Mouse (Mus musculus) hindbrain, embryonic 11.5 days (tissue): Measurements from ENCODE around the gene Dpp6. TPM values are rescaled to one million over a fixed set of nuclear protein-coding genes. Genes with fewer than 3 reads are reported as not detected.

ENCODE experiments used
- ATAC-seq: fragments of 200-750 bp; cut with Nextera tagmentation; 2 replicates; pipeline ENCODE4 v1.8.0; 2017; ENCODE audit warnings: mild to moderate bottlenecking, moderate TSS enrichment, moderate library complexity; ENCODE audit not compliant: low FRiP score
- DNase-seq: peaks from one replicate; pipeline ENCODE4 v3.0.0-alpha.2; 2015; ENCODE audit warnings: low spot score
- H3K27ac ChIP-seq: fragments of 300-500 bp; sonication (generic); 2 replicates; pipeline ENCODE4 v1.5.1; 2014; ENCODE audit warnings: mild to moderate bottlenecking, low read depth, low read length
- H3K27me3 ChIP-seq: fragments of 300-500 bp; sonication (generic); 2 replicates; pipeline ENCODE4 v1.6.1; 2014; ENCODE audit warnings: mild to moderate bottlenecking, low read length, moderate library complexity, mixed read lengths; ENCODE audit not compliant: control insufficient read depth, insufficient read depth
- H3K36me3 ChIP-seq: fragments of 300-500 bp; sonication (generic); 2 replicates; pipeline ENCODE4 v1.6.1; 2014; ENCODE audit warnings: mild to moderate bottlenecking, low read length, moderate library complexity, mixed read lengths; ENCODE audit not compliant: control insufficient read depth, insufficient read depth
- H3K4me1 ChIP-seq: fragments of 300-500 bp; sonication (generic); replicated peaks from 2 replicates; pipeline ENCODE4 v1.6.1; 2014; ENCODE audit warnings: low read length, mixed read lengths; ENCODE audit not compliant: control insufficient read depth, insufficient read depth
- H3K4me2 ChIP-seq: fragments of 300-500 bp; sonication (generic); replicated peaks from 2 replicates; pipeline ENCODE4 v1.6.1; 2014; ENCODE audit warnings: mild to moderate bottlenecking, low read depth, low read length
- H3K4me3 ChIP-seq: fragments of 300-500 bp; sonication (generic); 2 replicates; pipeline ENCODE4 v1.5.1; 2014; ENCODE audit warnings: low read depth, low read length
- H3K9ac ChIP-seq: fragments of 300-500 bp; sonication (generic); 2 replicates; pipeline ENCODE4 v1.6.1; 2014; ENCODE audit warnings: low read depth, low read length
- H3K9me3 ChIP-seq: fragments of 300-500 bp; sonication (generic); 2 replicates; pipeline ENCODE4 v1.6.1; 2016; ENCODE audit warnings: low read length; ENCODE audit not compliant: control insufficient read depth
- WGBS: fragments of 180-500 bp; shearing (Covaris S2); extraction: QIAGEN DNeasy Blood & Tissue Kit; methylation state at CpG from one replicate; pipeline ENCODE4 v1.1.7; 2014; 5-methylcytosine and 5-hydroxymethylcytosine counted together
- polyA plus RNA-seq: library from polyadenylated mRNA; unstranded; fragments of >200 nt; fragmentation: Nextera tagmentation; extraction: Ambion mirVana; gene quantifications from 2 replicates; pipeline ENCODE4 v1.2.1, GENCODE M21; 2014

The Dpp6 gene
- polyA plus RNA-seq, 1 experiment from 2014 or later: 13.8 TPM

DNA sequence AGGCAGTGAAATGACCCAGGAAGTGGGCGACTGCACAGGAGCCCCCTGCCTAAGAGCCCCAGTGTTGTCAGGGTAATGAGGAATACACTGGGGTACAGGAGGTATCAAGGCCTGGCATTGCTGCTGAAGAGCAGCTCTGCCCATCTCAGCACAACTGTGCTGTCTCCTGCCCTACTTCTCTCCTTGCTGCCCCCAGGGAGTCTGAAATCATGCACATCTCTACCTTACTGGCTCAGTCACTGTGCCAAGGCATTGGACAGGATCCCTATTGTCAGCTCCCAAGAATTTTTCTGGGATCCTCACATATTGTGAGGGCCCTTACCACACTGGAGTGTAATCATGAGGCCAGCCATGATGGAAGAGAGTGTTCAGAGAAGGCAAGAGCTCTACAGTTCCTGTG, 914.4 kb downstream of the Dpp6 start:
- DNase-seq (no peak), ATAC-seq (no peak)
- WGBS: 67% methylated on average over 1 of the region's 1 CpGs
- Histone ChIP-seq H3K9ac (no peak overlapping the region), H3K4me3 (no peak overlapping the region), H3K9me3 (no peaks in the 10 kb centered on the region; the same call in 1 of the 2 replicates), H3K4me2 (no peak overlapping the region), H3K27me3 (no peaks in the 10 kb centered on the region), H3K4me1 (no peaks in the 10 kb centered on the region), H3K36me3 (no peaks in the 10 kb centered on the region), H3K27ac (no peak overlapping the region)

- DNase-seq: no peak
Measured at GRCm38 (mm10) chr5:27732288-27732868, 915.4 kb downstream of the Dpp6 start.

GRCm38 (mm10) chr5:27737168-27737567, 920.2 kb downstream of the Dpp6 start:
- H3K27ac ChIP-seq: no peak overlapping the region
- no peaks in the 10 kb centered on the region; the same call in 1 of the 2 replicates for H3K9me3 ChIP-seq
- ATAC-seq: no peak
- peak; percentile 71 for DNase-seq
- H3K4me3 ChIP-seq: no peak overlapping the region
- no peaks in the 10 kb centered on the region for H3K27me3 ChIP-seq
- no peak overlapping the region for H3K9ac ChIP-seq
- 17% methylated on average over 3 of the region's 3 CpGs for WGBS
- no peak overlapping the region for H3K4me2 ChIP-seq
- H3K36me3 ChIP-seq: no peaks in the 10 kb centered on the region
- H3K4me1 ChIP-seq: no peaks in the 10 kb centered on the region

More at GRCm38 (mm10) chr5:27732288-27732868, 915.4 kb downstream of the Dpp6 start:
- no peaks in the 10 kb centered on the region; the same call in 1 of the 2 replicates for H3K9me3 ChIP-seq
- no peaks in the 10 kb centered on the region for H3K4me1 ChIP-seq
- no peak overlapping the region for H3K27ac ChIP-seq
- H3K4me2 ChIP-seq: no peak overlapping the region
- H3K9ac ChIP-seq: no peak overlapping the region
- ATAC-seq: no peak
- 80% methylated on average over 5 of the region's 5 CpGs for WGBS
- H3K4me3 ChIP-seq: no peak overlapping the region
- no peaks in the 10 kb centered on the region for H3K36me3 ChIP-seq
- no peaks in the 10 kb centered on the region for H3K27me3 ChIP-seq

- Histone ChIP-seq H3K4me2 (no peak overlapping the region), H3K4me1 (no peaks in the 10 kb centered on the region), H3K27ac (no peak overlapping the region), H3K36me3 (0 out of 2 replicates have a peak, but pooled peaks cover 2% of the 10 kb centered on the region), H3K27me3 (no peaks in the 10 kb centered on the region), H3K4me3 (no peak overlapping the region), H3K9ac (no peak overlapping the region), H3K9me3 (no peaks in the 10 kb centered on the region; the same call in 1 of the 2 replicates)
- 89% methylated on average over 6 of the region's 6 CpGs for WGBS
- ATAC-seq (no peak), DNase-seq (no peak)
Measured at GRCm38 (mm10) chr5:27739216-27739615, 922.2 kb downstream of the Dpp6 start.

GRCm38 (mm10) chr5:27744944-27745343, 927.9 kb downstream of the Dpp6 start:
- WGBS: 96% methylated on average over 1 of the region's 1 CpGs
- no peak overlapping the region for H3K4me3 ChIP-seq
- ATAC-seq (no peak), DNase-seq (no peak)
- H3K4me2 ChIP-seq: no peak overlapping the region
- no peak overlapping the region for H3K27ac ChIP-seq
- H3K27me3 ChIP-seq: no peaks in the 10 kb centered on the region
- H3K9me3 ChIP-seq: no peaks in the 10 kb centered on the region
- no peaks in the 10 kb centered on the region for H3K4me1 ChIP-seq
- H3K9ac ChIP-seq: no peak overlapping the region
- peaks cover 10% of the 10 kb centered on the region for H3K36me3 ChIP-seq

DNA sequence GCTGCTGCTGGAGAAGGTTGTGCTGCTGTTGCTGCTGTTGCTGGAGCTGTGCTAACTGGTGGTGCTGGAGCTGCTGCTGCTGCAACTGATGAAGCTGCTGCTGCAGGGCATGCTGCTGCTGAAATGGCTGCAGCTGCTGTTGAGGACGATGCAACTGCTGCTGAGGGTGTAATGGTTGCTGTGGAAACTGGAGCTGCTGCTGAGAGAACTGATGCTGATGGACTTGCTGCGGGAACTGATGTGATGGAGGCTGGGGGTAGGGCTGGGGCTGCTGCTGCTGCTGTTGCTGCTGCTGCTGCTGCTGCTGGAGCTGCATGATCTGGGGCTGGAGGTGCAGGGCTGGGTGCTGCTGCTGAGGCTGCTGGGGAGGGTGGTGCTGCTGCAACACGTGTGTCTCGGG, 948.8 kb downstream of the Dpp6 start:
- H3K9ac ChIP-seq: no peak overlapping the region
- no peak overlapping the region for H3K4me2 ChIP-seq
- no peak overlapping the region for H3K27ac ChIP-seq
- no peaks in the 10 kb centered on the region for H3K4me1 ChIP-seq
- H3K36me3 ChIP-seq: peaks cover 18% of the 10 kb centered on the region; the same call in 1 of the 2 replicates
- H3K27me3 ChIP-seq: no peaks in the 10 kb centered on the region
- 75% methylated on average over 4 of the region's 4 CpGs for WGBS
- DNase-seq (no peak), ATAC-seq (no peak)
- no peak overlapping the region for H3K4me3 ChIP-seq
- H3K9me3 ChIP-seq: no peaks in the 10 kb centered on the region

DNA sequence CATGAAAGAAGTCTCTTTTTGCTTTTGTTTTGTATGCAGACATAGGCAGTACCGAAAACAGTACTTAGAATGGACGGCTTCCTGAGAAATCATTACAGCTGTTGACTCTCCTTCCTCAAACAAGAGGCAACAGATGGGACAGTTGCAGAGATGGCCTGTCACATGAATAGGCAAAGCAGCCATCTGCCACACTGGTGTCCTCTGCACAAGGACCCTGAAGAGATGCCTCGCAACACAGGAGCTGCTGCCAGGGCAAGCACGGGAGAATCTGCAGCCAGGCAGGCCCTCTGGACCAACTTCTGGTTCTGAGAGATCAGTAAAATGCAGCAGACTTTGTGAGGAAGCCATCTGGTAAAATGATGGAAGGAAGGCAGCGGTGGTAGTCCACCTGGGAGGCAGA, 950.9 kb downstream of the Dpp6 start:
- 75% methylated on average over 5 of the region's 5 CpGs for WGBS
- H3K4me1 ChIP-seq: no peaks in the 10 kb centered on the region
- H3K9me3 ChIP-seq: no peaks in the 10 kb centered on the region
- no peak overlapping the region for H3K9ac ChIP-seq
- H3K27me3 ChIP-seq: no peaks in the 10 kb centered on the region
- peaks cover 15% of the 10 kb centered on the region for H3K36me3 ChIP-seq
- H3K27ac ChIP-seq: peak overlapping the region; percentile 74
- DNase-seq: peak; percentile 25
- peak; percentile 54; the same call in 1 of the 2 replicates for ATAC-seq
- H3K4me2 ChIP-seq: no peak overlapping the region
- no peak overlapping the region for H3K4me3 ChIP-seq
